Mouse (Mus musculus) liver, postnatal 0 days (tissue): ENCODE data around the gene Fam241a.

ENCODE experiments used
- CTCF ChIP-seq: sonication (generic); IDR thresholded peaks from 2 replicates; pipeline ENCODE4 v1.5.1; 2016; ENCODE audit warnings: antibody characterized with exemption, low read depth
- EP300 ChIP-seq: IDR thresholded peaks from 2 replicates; pipeline ENCODE4 v1.6.1; 2016; ENCODE audit warnings: antibody characterized with exemption, low read depth, mild to moderate bottlenecking

GRCm38 (mm10) chr3:127864242-127864641 lies 31.9 kb downstream of the Fam241a start:
- TF ChIP-seq CTCF (0 out of 2 replicates have a peak, but pooled peaks have one; percentile 12), EP300 (no peak)
